Mouse (Mus musculus) gastrocnemius, postnatal 10 days (tissue): Measurements from ENCODE around the gene Syt2. TPM values are rescaled to one million over a fixed set of nuclear protein-coding genes. Genes with fewer than 3 reads are reported as not detected.

ENCODE experiments used
- DNase-seq: peaks from one replicate; pipeline ENCODE4 v3.0.0; 2021; ENCODE audit warnings: mixed read lengths
- total RNA-seq, 2 experiments: library from RNA; stranded (reverse); gene quantifications; 2 replicates each; pipeline ENCODE4 v1.2.3; 2021

Gene Syt2
- total RNA-seq, 2 experiments from 2014 or later: 0.07 to 0.28 TPM

- DNase-seq: no peak
Observed at GRCm38 (mm10) chr1:134651268-134651850, 4.9 kb downstream of the Syt2 start.

GRCm38 (mm10) chr1:134651851-134652398, 5.4 kb downstream of the Syt2 start:
- no peak for DNase-seq

DNA sequence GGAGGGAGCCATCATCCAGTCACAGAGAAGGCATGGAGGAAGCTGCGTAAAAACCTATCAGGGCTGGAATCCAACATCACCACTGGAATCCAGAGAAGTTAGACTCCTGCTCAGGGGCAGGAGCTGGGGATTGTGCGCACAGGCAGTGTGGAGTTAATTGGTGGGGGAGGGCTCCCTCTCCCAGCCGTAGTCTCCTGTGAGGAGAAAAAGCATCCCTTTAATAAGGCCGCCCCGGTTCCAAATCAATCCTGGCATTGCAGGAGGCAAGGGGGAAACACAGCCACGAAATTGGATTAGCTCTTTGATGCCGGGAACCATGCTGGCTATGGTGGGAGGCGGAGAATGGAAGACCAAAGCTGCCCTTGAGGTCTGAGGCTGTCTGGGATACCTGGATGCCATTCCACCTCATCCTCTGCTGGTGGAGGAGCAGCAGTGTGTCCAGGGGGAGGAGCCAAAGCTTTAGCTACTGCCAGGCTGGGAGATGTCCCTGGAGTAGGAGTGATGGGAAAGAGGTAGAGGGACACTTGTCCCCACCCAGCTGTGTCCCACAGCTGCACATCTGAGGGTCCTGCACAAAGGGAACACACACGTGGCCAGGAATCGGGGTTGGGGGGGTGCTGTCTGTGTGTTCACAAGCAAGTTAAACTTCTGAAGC, 7.3 kb downstream of the Syt2 start:
- no peak for DNase-seq

DNA sequence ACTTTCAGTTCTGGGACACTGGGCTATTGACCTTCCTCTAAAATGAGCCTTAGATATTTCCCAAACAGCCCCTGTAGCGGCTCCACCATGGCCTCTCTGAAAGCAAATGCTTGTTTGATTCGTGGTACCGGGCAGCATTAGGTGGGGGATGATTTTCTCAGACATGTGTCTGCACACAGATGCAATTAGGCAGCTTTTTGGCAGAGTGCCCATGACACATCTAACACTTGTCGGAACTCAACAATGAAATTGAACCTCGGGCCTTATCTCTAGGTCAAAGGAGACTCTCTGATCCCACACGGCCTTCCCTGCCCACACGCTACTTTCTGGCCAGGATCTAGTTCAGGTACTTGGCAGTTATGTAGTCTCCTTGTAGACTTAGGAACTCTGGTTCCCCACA, 12.4 kb downstream of the Syt2 start:
- DNase-seq: no peak

GRCm38 (mm10) chr1:134660163-134660562, 13.7 kb downstream of the Syt2 start:
- no peak for DNase-seq

DNA sequence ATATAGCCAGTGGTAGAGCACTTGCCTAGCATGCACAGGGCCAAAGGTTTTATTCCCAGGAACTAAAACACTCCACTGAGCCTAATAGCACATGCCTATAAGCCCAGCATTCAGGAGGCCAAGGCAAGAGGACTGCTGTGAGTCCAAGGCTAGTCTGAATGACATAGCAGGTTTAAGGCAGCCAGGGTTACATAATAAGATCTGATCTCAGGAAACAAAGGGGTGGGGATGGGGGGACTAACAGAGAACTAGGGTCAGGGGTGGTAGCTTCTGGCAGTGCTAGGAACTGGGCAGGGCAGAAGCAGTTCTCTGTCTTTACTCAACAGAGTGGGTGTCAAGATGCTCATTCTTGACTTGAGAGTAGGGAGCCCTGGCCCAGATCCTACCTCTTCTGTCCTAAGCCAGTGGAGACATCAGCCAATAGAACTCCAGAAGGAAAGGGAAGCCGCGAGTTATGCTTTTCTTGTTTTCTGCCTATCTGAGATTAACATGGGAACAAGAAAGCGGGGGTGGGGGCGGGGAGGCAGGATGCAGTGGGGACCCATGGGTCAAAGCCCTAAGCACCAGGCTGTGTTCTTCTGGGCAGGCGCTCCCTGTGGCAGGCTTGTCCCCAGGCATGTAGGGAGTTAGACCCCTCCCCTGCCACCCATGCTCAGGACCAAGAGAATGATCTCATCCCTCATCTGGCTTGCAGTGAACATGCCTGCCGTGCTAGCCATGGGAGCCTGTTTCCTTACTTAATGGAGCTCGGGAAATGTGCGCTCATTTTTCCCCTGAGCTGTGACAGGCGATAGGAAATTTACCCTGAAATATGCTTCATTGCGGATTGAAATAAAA, 25.0 kb downstream of the Syt2 start:
- no peak for DNase-seq

GRCm38 (mm10) chr1:134674312-134674711, 27.8 kb downstream of the Syt2 start:
- DNase-seq: no peak

DNA sequence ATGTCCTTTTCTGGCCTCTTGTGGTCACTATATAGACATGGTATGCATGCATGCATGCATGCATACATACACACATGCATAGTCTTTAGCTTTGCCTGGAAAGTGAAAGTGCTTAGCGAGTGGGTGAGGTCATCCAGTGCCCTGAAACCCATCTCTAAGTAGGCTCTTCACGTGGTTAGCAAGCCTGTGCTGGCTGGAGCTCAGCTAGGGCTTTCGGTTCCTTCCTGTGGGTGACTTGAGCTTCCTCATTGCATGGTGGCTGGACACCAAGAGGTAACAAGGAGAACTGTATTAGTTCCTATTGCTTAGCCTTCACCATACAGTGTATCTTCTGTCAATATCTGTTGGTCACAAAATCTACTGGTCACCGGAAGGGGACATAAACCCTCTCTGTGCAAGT, 33.0 kb downstream of the Syt2 start:
- DNase-seq: no peak

DNA sequence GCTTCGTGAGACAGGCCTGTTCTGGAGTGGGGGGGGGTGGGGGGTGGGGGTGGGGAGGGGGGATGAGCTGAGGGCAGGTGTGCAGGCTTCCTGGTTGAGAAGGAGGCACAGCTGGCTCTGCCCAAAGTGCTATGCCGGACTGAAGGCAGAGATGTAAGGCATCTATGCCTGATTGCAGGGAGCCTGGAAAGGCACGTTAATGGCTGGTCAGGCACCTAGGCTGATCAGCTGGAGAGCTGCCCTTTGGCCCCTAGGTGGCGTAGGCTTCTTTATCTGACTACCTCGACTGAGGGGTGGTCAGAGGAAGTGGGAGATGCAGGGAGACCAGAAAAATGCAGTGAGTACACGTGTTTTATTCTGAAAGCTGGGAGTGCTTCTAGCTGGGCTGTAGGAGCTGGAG, 34.1 kb downstream of the Syt2 start:
- DNase-seq: no peak

- no peak for DNase-seq
Observed at GRCm38 (mm10) chr1:134682460-134682859, 36.0 kb downstream of the Syt2 start.

DNA sequence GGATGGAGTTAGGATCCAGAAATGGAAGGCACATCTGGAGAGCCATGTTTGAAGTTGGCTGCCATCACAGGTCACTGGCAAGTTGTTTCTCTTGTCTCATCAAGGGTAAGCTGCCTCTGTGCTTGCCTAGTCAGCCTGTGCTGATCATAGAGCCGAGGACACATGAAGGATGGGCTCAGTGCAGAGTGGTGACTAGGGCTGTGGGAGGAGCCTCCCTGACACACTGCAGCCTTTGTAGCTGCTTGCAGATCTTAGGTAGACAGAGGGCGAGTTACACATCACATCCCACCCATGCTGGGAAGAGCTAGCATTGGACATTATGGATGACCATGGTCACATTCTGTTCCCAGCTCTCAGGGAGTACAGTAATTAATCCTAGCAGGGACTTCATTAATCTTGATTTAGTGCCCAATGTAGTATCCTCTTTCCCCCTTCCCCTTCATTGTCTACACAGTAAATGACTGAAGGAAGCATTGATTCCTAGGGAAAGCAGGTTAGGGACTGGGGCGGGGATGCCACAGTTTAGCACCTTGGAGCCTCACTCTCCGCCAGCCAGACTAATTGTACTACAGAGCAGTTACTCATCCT, 40.5 kb downstream of the Syt2 start:
- no peak for DNase-seq

DNA sequence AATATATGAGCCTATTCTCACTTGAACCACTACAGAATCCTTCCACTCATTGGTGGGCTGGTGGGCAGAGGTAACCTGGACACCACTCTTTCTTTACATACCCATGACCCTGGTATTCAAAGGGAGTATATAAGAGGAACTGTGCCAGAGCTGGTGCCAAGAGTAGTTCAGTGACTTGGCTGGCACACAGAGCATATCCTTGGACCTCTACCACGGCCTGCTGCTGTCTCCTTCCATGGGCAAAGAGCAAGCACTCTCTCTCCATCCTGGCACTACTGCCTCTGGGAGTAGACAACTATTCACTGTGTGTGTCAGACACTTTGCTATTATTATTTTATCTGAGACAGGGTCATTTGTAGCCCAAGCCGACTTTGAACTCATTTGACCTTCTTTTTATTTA, 49.8 kb downstream of the Syt2 start:
- DNase-seq: no peak

DNA sequence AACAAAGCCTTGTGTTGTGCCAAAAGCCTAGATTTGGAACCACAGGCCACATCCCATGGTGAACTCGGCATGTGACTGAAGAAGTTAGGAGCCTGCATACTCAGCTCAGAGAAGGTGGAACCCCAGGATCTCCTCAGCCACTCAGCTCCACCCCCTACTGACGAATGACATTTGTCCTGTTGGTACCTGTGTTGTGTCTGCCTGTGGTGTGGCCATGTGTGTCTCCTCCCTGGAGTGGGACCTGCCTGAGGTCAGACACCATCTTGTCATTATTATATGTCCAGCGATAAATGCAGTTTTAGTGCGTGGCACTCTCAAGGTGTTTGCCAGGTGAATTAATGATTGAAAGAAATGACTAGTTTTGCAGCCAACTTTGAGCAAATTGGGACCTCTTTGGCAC, 50.6 kb downstream of the Syt2 start:
- no peak for DNase-seq

DNA sequence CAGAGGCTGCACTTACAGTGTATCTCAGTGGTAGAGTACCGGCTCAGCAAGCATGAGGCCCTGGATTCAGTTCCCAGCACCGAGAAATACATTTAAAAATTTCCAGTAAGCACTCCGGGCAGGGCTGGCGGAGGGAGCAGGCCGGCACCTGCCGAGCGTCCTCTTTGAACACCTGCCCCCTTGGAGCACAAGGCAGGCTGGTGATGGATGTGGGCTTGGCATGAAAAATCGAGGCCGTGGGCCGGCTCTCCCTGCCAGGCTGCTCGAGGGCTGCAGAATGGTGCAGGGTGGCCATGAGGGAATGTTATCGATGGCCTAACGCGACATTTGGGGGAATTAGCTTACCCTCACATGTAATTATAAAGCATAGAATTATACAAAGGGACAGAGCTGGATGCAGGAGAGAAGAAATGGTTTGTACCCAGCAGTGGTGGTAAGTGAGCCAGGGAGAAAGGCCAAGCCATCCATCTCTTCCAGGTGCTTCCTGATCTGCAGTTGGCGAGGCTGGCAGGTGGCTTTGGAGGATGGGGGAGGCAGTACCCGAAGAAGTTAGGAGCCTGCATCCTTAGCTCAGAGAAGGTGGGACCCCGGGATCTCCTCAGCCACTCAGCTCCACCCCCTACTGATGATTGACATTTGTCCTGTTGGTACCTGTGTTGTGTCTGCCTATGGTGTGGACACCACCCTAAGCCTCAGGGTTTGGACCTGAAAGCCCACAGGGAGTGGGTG, 51.2 kb downstream of the Syt2 start:
- no peak for DNase-seq

GRCm38 (mm10) chr1:134698486-134698885, 52.0 kb downstream of the Syt2 start:
- no peak for DNase-seq

GRCm38 (mm10) chr1:134699390-134699789, 52.9 kb downstream of the Syt2 start:
- DNase-seq: no peak

- DNase-seq: no peak
Observed at GRCm38 (mm10) chr1:134700151-134700550, 53.7 kb downstream of the Syt2 start.

GRCm38 (mm10) chr1:134700634-134701033, 54.2 kb downstream of the Syt2 start:
- DNase-seq: no peak

- no peak for DNase-seq
Observed at GRCm38 (mm10) chr1:134701191-134701590, 54.7 kb downstream of the Syt2 start.

DNA sequence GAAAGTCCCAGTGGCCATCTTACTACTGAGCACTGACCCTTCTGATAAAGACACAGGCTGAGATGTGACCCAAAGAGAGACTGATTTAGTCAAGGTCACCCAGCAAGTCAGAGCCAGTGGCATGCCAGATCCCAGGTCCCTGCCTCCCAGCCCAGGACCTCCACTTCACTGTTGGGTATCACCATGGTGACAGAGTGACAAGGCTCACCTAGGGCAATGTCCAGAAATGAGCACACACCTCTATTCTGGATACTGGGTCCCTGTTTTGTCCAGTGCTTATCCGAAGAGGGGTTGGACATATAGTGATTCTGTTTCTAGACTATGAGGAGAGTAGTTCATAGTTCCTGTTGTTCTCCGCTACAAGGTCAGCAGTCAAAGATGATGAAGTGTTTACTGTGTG, 56.8 kb downstream of the Syt2 start:
- DNase-seq: no peak

DNA sequence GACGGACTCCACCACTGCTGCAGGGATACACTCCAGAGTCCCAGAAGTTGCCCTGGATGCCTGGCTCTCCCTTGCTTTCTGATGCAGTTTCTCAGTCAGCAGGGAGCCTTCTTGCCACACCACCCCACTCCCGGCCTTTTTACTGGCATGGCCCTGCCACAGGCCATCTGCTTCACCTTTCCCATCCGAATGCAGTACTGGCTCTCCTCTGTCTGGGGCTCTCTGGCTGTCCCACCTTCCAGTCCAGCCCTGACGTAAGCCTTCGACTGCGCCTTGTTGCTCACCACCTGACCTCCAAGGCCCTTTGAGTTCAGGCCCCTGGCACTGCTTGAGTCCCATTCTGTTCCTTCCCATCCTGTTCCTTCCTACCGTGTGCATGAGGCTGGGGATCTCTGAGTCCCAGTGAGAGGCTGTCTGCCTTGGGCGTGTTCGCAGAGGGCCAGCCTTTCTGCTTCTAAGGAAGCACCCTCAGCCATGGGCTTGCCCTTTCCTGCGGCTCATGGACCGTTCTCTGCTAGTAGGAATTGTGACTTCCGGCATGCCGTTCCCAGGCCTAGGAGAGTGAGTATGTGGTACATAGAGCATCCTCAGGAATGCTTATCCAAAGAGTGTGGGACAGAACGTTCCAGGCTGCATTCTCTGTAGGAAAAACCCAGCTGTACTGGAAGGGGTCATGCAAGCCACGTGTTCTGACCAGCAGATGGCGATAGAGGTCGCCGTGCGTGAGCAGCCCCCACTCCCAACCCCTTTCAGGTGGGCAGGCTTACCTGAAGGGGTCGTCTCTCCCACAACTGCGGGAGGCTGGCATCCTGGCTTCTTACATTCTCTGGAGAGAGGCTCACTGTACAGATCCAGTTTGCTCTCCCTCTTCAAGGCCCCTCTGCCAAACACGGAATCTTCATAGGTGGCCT, 58.2 kb downstream of the Syt2 start:
- peak; percentile 43 for DNase-seq
